Mouse (Mus musculus) olfactory bulb, adult 2 months (tissue): ENCODE results near the gene Kif11.

Experiments
- CTCF ChIP-seq: fragments of 200-500 bp; IDR thresholded peaks from 2 replicates; pipeline ENCODE4 v1.5.1; 2012; ENCODE audit warnings: low read depth, mild to moderate bottlenecking, low read length, moderate library complexity; ENCODE audit not compliant: insufficient read depth
- POLR2A ChIP-seq: fragments of 200-500 bp; IDR thresholded peaks from 2 replicates; pipeline ENCODE4 v1.6.1; 2012; ENCODE audit warnings: mild to moderate bottlenecking, low read depth, low read length, moderate library complexity; ENCODE audit not compliant: insufficient read depth

GRCm38 (mm10) chr19:37434263-37434951 is 58.2 kb downstream of the Kif11 start, which contains the start of gene Hhex:
- no peak for TF ChIP-seq CTCF
- no peak for TF ChIP-seq POLR2A
